Mouse (Mus musculus): Measurements from ENCODE around the gene Hoxa11.

Gene Hoxa11

DNA sequence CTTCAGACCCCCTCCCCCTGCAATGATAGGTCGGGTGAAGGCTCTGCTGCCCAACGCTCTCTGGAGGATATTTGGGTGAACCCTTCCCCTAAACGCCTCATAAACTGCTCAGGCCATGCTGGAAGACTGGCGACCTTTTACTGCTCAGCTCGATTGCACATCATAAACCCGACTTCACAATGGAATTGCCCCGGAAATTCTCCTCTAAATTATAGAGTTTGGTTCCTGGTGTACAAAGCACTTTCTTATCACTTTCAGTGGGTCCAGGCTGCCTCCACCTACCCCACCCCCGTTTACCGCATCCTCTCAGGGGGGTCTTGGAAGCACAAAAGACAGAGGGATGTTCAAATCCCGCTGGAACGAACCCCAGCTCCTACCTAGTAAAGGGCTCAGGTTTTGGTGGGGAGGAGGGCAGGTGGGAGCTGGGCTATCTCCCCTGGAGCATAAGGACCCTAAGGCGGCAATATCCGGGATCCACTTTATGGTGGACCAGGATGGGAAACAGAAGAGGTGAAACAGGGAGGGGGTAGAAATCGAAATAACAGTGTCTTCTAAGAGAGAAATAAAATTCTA is 26.9 kb downstream of the Hoxa11 start:
- in situ Hi-C loops (cut with MboI; ENCODE audit: low pct_unique_long_range_greater_than_20kb in 1 of 2, low sequenced_read_pairs in 2 of 2, unreplicated experiment in 1 of 2), result loop anchor here (25.0 kb wide), 2 partner anchors 356 to 1031 kb away; no protein-coding TSS in a partner anchor

- in situ Hi-C loops (cut with MboI; ENCODE audit: low pct_unique_long_range_greater_than_20kb in 1 of 2, low sequenced_read_pairs in 2 of 2, unreplicated experiment in 1 of 2), result loop anchor here (25.0 kb wide), 2 partner anchors 356 to 1031 kb away; no protein-coding TSS in a partner anchor
These were observed 27.5 kb downstream of the Hoxa11 start for GRCm38 (mm10) chr6:52217895-52218642.

GRCm38 (mm10) chr6:52217459-52217768 is 28.2 kb downstream of the Hoxa11 start:
- in situ Hi-C loops (cut with MboI; ENCODE audit: low pct_unique_long_range_greater_than_20kb in 1 of 2, low sequenced_read_pairs in 2 of 2, unreplicated experiment in 1 of 2), result loop anchor here (25.0 kb wide), 2 partner anchors 355 to 1030 kb away; no protein-coding TSS in a partner anchor

- in situ Hi-C loops (cut with MboI; ENCODE audit: low pct_unique_long_range_greater_than_20kb in 1 of 2, low sequenced_read_pairs in 2 of 2, unreplicated experiment in 1 of 2), result loop anchor here (25.0 kb wide), 2 partner anchors 355 to 1030 kb away; no protein-coding TSS in a partner anchor
These were observed 28.7 kb downstream of the Hoxa11 start for GRCm38 (mm10) chr6:52216691-52217458.

DNA sequence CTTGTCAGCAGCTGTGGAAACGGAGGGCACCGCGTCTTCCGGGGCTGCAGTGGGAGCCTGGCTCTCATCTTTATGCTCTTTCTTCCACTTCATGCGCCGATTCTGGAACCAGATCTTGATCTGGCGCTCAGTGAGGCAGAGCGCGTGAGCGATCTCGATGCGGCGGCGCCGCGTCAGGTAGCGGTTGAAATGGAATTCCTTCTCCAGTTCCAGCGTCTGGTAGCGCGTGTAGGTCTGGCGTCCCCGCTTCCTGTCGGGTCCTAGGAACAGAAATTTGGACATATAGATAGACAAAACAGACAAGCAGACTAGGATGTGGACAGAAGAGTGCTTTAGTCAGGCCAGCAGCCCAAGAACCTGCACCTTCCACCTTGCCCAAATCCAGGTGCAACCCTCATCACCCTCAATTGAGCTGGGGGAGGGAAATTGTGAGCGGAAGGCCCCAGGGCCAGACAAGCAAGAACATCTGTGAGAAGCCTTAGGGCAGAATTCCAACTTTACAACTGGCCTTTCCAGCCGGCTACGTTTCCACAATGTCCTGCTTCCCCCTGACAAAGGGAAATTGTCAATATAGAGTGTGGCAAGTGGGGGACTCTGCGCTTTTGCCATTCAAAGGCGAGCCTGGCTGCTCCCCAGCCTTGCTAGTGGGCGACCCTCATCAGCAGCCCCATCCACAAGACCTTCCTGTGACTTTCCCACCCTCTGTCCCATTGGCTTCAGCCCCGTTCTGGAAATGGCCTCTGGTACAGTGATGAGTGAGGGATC is 29.7 kb downstream of the Hoxa11 start:
- in situ Hi-C loops (cut with MboI; ENCODE audit: low pct_unique_long_range_greater_than_20kb in 1 of 2, low sequenced_read_pairs in 2 of 2, unreplicated experiment in 1 of 2), result loop anchor here (25.0 kb wide), 2 partner anchors 354 to 1029 kb away; no protein-coding TSS in a partner anchor

DNA sequence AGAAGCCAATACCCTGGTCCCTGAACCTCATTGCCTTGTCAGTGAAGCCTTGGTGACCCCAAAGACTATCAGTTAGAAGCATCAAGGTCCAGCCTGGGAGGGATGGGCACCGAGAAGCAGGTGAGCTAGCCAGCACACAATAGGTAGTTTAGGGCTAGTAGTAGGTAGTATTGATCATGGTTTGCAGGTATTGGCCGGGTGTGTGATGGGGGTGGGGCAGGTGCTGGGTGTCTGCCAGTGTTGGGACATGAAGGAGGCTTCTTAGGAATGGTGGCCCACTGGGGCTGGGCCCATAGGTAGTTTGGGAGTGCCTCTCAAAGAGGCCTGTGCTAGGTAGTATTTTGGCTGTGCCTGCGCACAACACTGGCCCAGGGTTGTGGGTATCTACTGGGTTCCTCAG is 30.5 kb downstream of the Hoxa11 start:
- in situ Hi-C loops (cut with MboI; ENCODE audit: low pct_unique_long_range_greater_than_20kb in 1 of 2, low sequenced_read_pairs in 2 of 2, unreplicated experiment in 1 of 2), result loop anchor here (25.0 kb wide), 2 partner anchors 353 to 1028 kb away; no protein-coding TSS in a partner anchor

- in situ Hi-C loops (cut with MboI; ENCODE audit: low pct_unique_long_range_greater_than_20kb in 1 of 2, low sequenced_read_pairs in 2 of 2, unreplicated experiment in 1 of 2), result loop anchor here (25.0 kb wide), 2 partner anchors 352 to 1027 kb away; no protein-coding TSS in a partner anchor
These were observed 31.3 kb downstream of the Hoxa11 start for GRCm38 (mm10) chr6:52214271-52214670.

DNA sequence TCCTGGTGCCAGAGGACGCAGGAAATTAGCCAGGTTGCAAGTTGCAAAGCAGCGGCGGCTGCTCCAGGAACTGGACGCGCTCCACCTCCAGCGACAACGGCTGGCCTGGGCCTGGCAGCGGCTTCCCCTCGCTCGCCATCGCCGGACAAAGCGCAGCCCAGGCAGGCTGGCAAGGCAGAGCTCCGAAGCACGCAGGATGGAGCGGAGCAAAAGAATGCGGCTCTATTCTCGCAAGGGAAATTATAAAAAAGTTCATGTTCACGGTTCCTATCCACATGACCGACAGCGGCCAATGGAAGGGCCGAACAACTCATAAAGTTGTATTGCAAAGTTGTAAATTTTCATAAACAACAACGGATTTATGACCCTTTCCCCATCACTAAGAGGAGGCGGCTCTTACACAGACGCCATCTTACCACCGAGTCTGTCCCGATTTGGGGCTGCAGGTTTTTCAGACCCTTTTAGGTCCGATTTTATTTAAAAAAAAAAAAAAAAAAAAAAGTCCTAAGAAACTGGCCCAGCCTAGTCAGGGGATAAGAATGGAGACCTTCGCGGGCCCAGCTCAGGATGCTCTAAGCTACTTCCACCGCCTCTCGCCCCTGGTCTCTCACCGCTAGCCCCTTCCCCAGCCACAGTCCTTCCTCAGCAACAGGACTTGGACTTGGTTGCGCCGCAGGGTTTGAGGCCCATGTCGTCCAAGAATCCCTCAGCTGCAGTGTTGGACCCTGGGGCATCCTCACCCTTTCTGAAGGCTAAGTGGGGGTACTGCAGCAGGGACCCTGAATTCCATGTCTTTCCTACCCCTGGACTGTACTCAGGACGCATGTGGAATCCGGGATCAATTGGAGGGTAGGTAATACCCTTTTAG is 32.3 kb downstream of the Hoxa11 start, which contains the start of the genes Hoxa3 and Gm28308:
Hoxa3 (minus strand) TSS at position 218 of the 868 bp plus-strand sequence.
Gm28308 (minus strand) TSS at position 221 of the 868 bp plus-strand sequence.
- in situ Hi-C loops (cut with MboI; ENCODE audit: low pct_unique_long_range_greater_than_20kb in 1 of 2, low sequenced_read_pairs in 2 of 2, unreplicated experiment in 1 of 2), result loop anchor here (25.0 kb wide), 2 partner anchors 351 to 1026 kb away; no protein-coding TSS in a partner anchor

- in situ Hi-C loops (cut with MboI; ENCODE audit: low pct_unique_long_range_greater_than_20kb in 1 of 2, low sequenced_read_pairs in 2 of 2, unreplicated experiment in 1 of 2), result loop anchor here (25.0 kb wide), 2 partner anchors 350 to 1025 kb away; no protein-coding TSS in a partner anchor
These were observed 33.0 kb downstream of the Hoxa11 start for GRCm38 (mm10) chr6:52212556-52213118.

DNA sequence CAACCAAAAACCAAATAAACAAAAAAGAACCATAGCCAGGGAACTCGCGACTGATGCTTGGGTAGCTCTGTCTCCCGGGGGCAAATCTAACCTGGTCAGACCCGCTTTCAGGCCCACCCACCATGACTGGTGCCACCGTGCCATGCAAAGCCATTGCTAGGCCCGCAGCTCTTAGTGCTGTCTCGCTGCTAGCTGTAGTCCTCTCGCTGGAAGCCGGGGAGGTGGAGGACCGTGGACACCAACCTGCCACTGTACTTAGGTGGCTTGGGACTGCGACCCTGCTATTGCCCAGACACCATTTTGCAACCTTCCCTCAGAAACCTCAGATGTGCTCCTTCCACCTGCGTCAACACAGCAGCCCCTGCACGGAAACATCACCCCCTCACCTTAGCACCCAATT is 33.6 kb downstream of the Hoxa11 start:
- in situ Hi-C loops (cut with MboI; ENCODE audit: low pct_unique_long_range_greater_than_20kb in 1 of 2, low sequenced_read_pairs in 2 of 2, unreplicated experiment in 1 of 2), result loop anchor here (25.0 kb wide), 2 partner anchors 350 to 1025 kb away; no protein-coding TSS in a partner anchor

DNA sequence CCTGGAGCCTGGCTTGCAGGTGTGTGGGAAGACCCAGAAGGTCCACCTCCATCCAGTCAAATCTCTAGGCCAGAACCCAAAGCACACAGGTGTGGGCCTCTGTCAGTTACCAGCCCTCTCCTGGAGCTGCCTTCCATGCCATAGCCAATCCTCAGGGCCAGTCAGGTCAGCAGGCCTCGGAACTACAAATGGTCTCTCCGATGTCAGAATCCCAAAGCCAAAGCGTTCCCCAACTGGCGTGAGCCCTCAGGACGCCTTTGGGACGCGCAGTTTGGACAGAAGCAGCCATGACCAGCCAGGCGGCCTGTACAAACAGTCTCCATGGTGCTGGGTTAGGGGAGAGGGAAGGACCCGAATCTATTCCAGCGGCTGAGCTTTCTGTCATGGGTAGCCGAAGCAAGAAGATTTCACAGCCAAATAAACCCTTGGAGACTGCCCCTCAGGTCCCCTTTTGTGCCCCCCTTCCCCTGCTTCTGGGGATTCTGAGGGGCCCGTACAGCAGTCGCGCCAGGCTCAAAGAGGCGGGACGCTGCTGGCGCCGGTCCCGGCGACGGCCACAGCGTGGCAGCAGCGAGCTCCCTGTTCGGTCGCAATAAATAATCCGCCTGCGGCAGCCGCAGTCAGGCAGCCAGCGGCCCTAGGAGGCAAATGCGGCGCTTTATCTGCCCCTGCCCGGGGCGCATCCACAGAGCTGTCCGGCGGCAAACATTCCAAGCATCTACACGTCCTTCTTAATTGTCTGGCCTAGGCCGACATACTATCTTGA is 34.3 kb downstream of the Hoxa11 start:
- in situ Hi-C loops (cut with MboI; ENCODE audit: low pct_unique_long_range_greater_than_20kb in 1 of 2, low sequenced_read_pairs in 2 of 2, unreplicated experiment in 1 of 2), result loop anchor here (25.0 kb wide), 2 partner anchors 349 to 1024 kb away; no protein-coding TSS in a partner anchor

- in situ Hi-C loops (cut with MboI; ENCODE audit: low pct_unique_long_range_greater_than_20kb in 1 of 2, low sequenced_read_pairs in 2 of 2, unreplicated experiment in 1 of 2), result loop anchor here (25.0 kb wide), 2 partner anchors 347 to 1022 kb away; no protein-coding TSS in a partner anchor
These were observed 35.9 kb downstream of the Hoxa11 start for GRCm38 (mm10) chr6:52209685-52210046.

DNA sequence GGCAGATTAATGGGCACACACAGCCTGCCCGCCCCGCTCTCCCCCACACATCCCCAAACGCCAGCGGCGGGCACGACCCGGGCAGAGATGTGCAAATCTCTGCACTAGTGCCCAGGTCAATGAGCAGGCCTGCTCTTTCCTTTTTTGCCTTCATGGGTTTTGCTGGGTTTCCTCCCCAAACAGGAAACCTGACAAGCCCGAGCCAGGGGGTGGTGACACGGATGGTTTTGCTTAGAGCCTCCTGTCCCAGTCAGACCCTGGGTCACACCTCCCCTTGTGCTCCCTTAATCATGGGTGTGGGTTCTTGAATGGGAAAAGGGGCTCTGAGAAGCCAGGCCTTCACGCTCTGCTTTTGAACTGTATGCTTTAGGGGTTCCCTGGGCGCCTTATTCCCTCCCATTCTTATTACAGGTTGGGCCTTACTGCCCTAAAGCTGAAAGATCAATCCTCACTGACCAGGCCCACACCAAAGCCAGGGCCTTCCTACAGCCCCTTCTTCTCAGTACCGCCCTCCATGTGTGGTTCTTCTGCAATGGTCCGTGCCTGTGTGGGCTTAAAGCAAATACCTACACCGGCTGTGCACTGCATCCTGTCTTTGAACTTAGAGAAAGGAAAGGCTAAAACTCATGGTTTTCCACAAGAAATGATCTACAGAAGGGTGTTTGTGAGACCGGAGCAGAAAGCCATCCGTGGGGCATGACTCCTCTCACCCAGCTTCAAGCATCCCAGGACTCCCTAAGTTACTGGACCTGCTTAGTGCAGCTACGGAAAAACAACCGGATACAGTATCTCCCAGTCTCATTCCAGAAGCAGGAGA is 36.5 kb downstream of the Hoxa11 start:
- in situ Hi-C loops (cut with MboI; ENCODE audit: low pct_unique_long_range_greater_than_20kb in 1 of 2, low sequenced_read_pairs in 2 of 2, unreplicated experiment in 1 of 2), result loop anchor here (25.0 kb wide), 2 partner anchors 347 to 1022 kb away; no protein-coding TSS in a partner anchor

DNA sequence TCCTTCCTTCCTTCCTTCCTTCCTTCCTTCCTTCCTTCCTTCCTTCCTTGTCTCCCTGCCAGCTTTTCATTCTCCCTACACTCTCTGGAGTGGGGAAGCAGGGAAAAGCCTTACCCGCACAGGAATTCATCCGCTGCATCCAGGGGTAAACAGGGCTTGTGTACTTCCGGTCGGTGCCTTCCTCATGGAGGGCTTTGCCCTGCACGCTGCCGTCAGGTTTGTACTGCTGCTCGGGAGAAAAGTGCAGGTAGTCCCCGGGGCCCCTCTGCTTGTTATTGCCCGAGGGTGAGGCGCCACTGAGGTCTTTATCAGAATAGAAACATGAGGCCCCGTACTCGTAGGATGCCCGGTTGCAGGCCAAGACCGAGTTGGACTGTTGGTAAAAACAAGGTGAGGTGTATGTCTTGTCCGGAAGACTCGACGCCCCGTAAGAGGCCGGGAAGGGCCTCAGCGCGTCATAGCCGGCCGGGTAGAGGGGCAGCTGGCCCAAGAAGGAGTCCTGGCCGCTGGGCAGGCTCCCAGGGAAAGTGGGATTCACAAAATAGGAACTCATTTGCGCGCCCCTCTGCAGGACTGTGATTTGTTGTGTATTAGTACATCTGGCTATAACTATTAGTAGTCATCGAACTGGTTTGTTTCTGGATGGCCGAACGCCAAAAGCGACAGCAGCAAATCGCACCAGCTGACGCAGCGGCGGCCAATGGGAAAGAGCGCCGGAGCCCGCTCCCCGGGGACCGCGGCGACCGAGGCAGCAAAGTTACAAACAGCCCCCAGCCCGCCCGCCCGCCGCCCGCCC is 37.3 kb downstream of the Hoxa11 start, which contains the start of gene Hoxa6:
Hoxa6 (minus strand) TSS at position 651 of the 796 bp plus-strand sequence.
- in situ Hi-C loops (cut with MboI; ENCODE audit: low pct_unique_long_range_greater_than_20kb in 1 of 2, low sequenced_read_pairs in 2 of 2, unreplicated experiment in 1 of 2), result loop anchor here (25.0 kb wide), 2 partner anchors 346 to 1021 kb away; no protein-coding TSS in a partner anchor
